Mouse (Mus musculus) ES-E14 (cell line): ENCODE measurements around the gene Cdc42bpa.

Source experiments
- MAFK ChIP-seq: IDR thresholded peaks from 2 replicates; pipeline ENCODE4 v1.6.1; 2014; ENCODE audit warnings: mild to moderate bottlenecking, low read depth, low read length, inconsistent platforms; ENCODE audit not compliant: insufficient read depth
- ZC3H11A ChIP-seq: IDR thresholded peaks from 2 replicates; pipeline ENCODE4 v1.6.1; 2012; ENCODE audit warnings: low read depth, mild to moderate bottlenecking, inconsistent platforms, low read length, borderline replicate concordance
- ZNF384 ChIP-seq: IDR thresholded peaks from 2 replicates; pipeline ENCODE4 v1.6.1; 2012; ENCODE audit warnings: low read depth, low read length, inconsistent platforms

DNA sequence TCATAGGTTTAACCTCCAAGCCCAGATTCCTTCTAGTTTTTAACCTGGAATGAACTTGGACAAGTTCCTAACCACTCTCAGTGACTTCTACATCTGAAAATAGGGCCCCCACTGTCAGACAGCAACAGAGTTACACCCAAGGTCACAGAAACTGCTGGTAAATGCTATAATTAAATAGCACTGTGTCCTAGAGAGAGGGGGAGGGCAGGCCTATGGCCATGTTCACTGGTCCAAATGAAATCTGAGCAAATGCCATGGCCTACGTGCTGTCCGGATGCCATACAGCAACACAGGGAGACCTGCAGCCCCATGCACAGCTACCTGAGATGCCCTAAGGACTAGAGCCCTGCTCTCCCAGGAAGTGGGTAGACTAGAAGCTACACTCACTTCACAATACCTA is 219.6 kb downstream of the Cdc42bpa start:
- no peak for TF ChIP-seq ZC3H11A
- no peak for TF ChIP-seq ZNF384
- TF ChIP-seq MAFK: no peak
